Mouse (Mus musculus) lung, embryonic 16.5 days (tissue): ENCODE measurements at regions not wholly inside any gene's neighbourhood (a gene's known extent, or its start where the extent isn't known, plus 50 kb on each side); places are given as distances from the start of the nearest gene placed in this dataset.

Experiments
- ATAC-seq: fragments of 200-750 bp; cut with Nextera tagmentation; 2 replicates; pipeline ENCODE4 v1.8.0; 2017; ENCODE audit warnings: low read depth, mild to moderate bottlenecking, moderate library complexity
- H3K27ac ChIP-seq: fragments of 300-500 bp; sonication (generic); 2 replicates; pipeline ENCODE4 v1.5.1; 2014; ENCODE audit warnings: mild to moderate bottlenecking, control low read depth, low read length
- H3K27me3 ChIP-seq: fragments of 300-500 bp; sonication (generic); 2 replicates; pipeline ENCODE4 v1.6.1; 2014; ENCODE audit warnings: low read depth, low read length, mixed read lengths; ENCODE audit not compliant: control insufficient read depth, insufficient read depth
- H3K36me3 ChIP-seq: fragments of 300-500 bp; sonication (generic); 2 replicates; pipeline ENCODE4 v1.6.1; 2014; ENCODE audit warnings: low read length; ENCODE audit not compliant: control insufficient read depth, insufficient read depth
- H3K4me1 ChIP-seq: fragments of 300-500 bp; sonication (generic); replicated peaks from 2 replicates; pipeline ENCODE4 v1.6.1; 2014; ENCODE audit warnings: low read length, mixed read lengths; ENCODE audit not compliant: control insufficient read depth, insufficient read depth
- H3K4me2 ChIP-seq: fragments of 300-500 bp; sonication (generic); 2 replicates; pipeline ENCODE4 v1.6.1; 2014; ENCODE audit warnings: low read depth, low read length, control low read depth
- H3K4me3 ChIP-seq: fragments of 300-500 bp; sonication (generic); 2 replicates; pipeline ENCODE4 v1.5.1; 2014; ENCODE audit warnings: mild to moderate bottlenecking, low read length, control low read depth
- H3K9ac ChIP-seq: fragments of 300-500 bp; sonication (generic); 2 replicates; pipeline ENCODE4 v1.6.1; 2014; ENCODE audit warnings: low read length, control low read depth
- H3K9me3 ChIP-seq: fragments of 300-500 bp; sonication (generic); 2 replicates; pipeline ENCODE4 v1.6.1; 2016; ENCODE audit warnings: low read length; ENCODE audit not compliant: control insufficient read depth
- WGBS: fragments of 180-500 bp; shearing (Covaris S2); extraction: QIAGEN DNeasy Blood & Tissue Kit; methylation state at CpG from one replicate; pipeline ENCODE4 v1.1.7; 2014; 5-methylcytosine and 5-hydroxymethylcytosine counted together

DNA sequence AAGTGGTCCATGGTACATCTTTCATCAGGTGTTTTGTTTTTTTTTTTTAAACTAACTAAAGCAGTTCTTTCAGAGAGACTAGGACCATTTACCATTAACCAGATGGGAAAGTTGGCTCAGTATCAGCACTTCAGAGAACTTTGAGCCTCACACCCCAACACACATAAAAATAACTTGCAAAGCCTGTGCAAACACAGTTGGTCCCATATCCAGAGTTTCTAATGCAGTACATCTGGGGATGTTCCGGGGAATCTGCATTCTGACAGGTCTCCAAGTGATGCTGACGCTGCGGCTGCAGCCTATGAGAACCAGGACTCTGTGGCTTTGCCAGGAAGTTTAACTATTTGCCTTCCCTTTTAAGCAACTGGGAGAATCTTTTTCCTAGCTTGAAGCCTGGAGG is 79.9 kb downstream of the Rps12 start:
- Histone ChIP-seq H3K4me3 (no peak overlapping the region), H3K4me1 (0 out of 2 replicates have a peak, but pooled peaks cover 4% of the 10 kb centered on the region), H3K9ac (no peak overlapping the region), H3K27ac (no peak overlapping the region), H3K4me2 (no peak overlapping the region), H3K36me3 (no peaks in the 10 kb centered on the region), H3K27me3 (no peaks in the 10 kb centered on the region), H3K9me3 (no peaks in the 10 kb centered on the region)
- 0 out of 2 replicates have a peak, but pooled peaks have one; percentile 38 for ATAC-seq
- 38% methylated on average over 3 of the region's 3 CpGs for WGBS

DNA sequence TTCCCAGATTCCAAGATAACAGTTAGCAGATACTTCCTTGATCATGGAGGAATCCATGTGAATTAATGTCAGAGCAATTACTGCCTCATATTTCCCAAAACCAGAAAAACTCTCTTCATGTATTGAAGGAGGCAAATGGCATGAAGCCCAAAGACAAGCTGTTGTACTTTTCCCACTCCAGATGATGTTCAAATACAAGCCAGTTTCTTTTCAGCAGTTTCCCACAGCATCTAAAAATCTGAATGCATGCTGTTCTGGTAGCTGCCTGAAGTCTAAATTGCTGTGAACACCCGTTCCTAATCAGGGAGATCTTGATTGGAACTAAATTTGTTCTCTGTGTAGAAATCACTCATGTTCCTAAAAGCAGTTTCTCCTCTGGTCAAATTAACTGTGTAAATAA is 83.0 kb downstream of the Rps12 start:
- Histone ChIP-seq H3K4me3 (no peak overlapping the region), H3K4me1 (no peaks in the 10 kb centered on the region), H3K9me3 (no peaks in the 10 kb centered on the region), H3K27ac (no peak overlapping the region), H3K9ac (no peak overlapping the region), H3K27me3 (no peaks in the 10 kb centered on the region), H3K36me3 (no peaks in the 10 kb centered on the region), H3K4me2 (no peak overlapping the region)
- WGBS = 37% methylated on average over 1 of the region's 1 CpGs
- ATAC-seq = no peak

DNA sequence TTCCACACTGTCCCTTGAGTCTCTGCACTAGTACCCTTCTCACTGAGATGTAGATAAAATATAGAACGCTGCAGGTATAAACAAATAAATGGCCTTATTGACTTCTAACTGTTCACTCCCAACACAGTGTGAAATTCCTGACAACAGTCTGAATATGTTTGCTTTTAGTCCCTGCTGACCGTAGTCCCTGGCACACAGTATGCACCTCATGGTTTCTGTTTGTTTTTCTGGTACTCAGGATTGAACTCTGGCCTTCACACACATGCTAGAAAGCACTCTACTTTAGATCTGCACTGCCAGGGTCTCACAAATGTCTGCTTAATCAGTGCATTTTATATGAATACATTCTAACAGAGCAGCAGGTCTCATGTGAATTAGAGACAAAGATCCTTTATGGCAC is 95.8 kb downstream of the Rps12 start:
- H3K4me1 ChIP-seq = 0 out of 2 replicates have a peak, but pooled peaks cover 2% of the 10 kb centered on the region
- no peak overlapping the region for H3K4me2 ChIP-seq
- ATAC-seq = no peak
- 38% methylated on average over 2 of the region's 2 CpGs for WGBS
- H3K27ac ChIP-seq = no peak overlapping the region
- no peak overlapping the region for H3K4me3 ChIP-seq
- no peaks in the 10 kb centered on the region for H3K27me3 ChIP-seq
- no peaks in the 10 kb centered on the region for H3K9me3 ChIP-seq
- H3K36me3 ChIP-seq = no peaks in the 10 kb centered on the region
- no peak overlapping the region for H3K9ac ChIP-seq

DNA sequence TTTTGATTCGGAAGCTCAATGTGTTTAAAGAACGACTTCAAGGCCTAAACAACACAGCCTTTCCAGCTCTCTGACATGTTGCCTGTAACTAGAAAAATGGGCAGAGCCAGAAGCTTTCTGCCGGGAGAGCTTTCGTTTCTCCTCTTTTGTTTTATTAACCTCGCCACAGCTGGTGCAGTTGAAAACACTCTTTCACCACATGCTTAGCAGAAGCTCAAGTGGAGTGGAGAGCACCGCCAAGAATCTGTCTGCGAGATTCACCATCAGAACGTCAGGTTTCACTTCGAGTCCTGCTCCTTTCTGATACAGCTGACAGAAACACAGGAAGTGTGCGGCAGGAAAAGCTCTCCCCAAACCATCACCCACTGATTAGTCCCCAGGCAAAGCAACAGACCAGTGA is 100.1 kb downstream of the Rps12 start:
- no peaks in the 10 kb centered on the region for H3K9me3 ChIP-seq
- 0 out of 2 replicates have a peak, but pooled peaks cover 2% of the 10 kb centered on the region for H3K4me1 ChIP-seq
- no peaks in the 10 kb centered on the region for H3K36me3 ChIP-seq
- peak overlapping the region; percentile 1; the same call in 1 of the 2 replicates for H3K4me3 ChIP-seq
- H3K27me3 ChIP-seq = no peaks in the 10 kb centered on the region
- peak overlapping the region; percentile 26 for H3K4me2 ChIP-seq
- H3K9ac ChIP-seq = no peak overlapping the region
- WGBS = 17% methylated on average over 10 of the region's 10 CpGs
- no peak overlapping the region for H3K27ac ChIP-seq
- ATAC-seq = peak; percentile 83

DNA sequence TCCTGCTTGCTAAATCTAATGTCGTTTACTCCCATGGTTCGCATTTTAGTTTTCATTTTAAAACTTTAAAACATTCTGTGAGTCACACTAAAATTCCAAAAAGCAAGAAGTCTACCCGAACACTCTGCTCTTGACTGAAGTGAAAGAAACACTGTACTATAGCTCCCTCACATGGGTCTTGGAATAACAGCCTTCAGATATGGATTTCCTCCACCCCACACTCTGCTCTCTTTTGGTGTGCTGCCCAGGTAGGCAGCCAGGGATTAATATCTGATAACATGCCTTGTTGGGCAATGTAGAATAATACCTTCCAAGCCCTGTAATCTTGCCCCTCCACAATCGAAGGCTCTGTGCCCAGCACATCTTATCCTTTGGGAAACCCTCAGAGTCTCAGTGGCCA is 104.0 kb downstream of the Rps12 start:
- Histone ChIP-seq H3K27me3 (no peaks in the 10 kb centered on the region), H3K9ac (no peak overlapping the region), H3K4me2 (no peak overlapping the region), H3K4me1 (0 out of 2 replicates have a peak, but pooled peaks cover 2% of the 10 kb centered on the region), H3K4me3 (no peak overlapping the region), H3K36me3 (no peaks in the 10 kb centered on the region), H3K9me3 (no peaks in the 10 kb centered on the region), H3K27ac (no peak overlapping the region)
- WGBS = 72% methylated on average over 4 of the region's 4 CpGs
- ATAC-seq = no peak

DNA sequence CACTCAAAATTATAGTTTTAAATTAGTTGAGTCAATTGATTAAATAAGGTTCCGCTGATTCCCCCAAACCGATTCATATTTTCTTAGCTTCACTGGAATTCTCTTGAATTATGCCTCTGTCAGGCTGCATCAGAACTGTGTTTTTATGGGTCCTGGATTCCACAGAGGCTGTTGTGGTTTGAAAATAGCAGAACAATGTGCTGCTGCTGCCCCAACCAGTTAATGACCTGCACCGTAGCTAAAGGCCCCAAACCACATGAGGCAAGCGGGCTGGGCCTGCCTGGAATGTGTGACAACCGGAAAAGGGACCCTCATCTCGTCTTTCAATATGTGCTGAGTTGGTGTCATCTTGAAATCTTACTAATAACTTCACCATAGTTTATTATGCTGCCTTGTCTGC is 111.2 kb downstream of the Rps12 start:
- H3K4me2 ChIP-seq = no peak overlapping the region
- H3K36me3 ChIP-seq = no peaks in the 10 kb centered on the region
- ATAC-seq = no peak
- 67% methylated on average over 6 of the region's 6 CpGs for WGBS
- H3K4me3 ChIP-seq = no peak overlapping the region
- no peak overlapping the region for H3K27ac ChIP-seq
- H3K9ac ChIP-seq = no peak overlapping the region
- no peaks in the 10 kb centered on the region for H3K27me3 ChIP-seq
- H3K4me1 ChIP-seq = no peaks in the 10 kb centered on the region
- H3K9me3 ChIP-seq = no peaks in the 10 kb centered on the region

DNA sequence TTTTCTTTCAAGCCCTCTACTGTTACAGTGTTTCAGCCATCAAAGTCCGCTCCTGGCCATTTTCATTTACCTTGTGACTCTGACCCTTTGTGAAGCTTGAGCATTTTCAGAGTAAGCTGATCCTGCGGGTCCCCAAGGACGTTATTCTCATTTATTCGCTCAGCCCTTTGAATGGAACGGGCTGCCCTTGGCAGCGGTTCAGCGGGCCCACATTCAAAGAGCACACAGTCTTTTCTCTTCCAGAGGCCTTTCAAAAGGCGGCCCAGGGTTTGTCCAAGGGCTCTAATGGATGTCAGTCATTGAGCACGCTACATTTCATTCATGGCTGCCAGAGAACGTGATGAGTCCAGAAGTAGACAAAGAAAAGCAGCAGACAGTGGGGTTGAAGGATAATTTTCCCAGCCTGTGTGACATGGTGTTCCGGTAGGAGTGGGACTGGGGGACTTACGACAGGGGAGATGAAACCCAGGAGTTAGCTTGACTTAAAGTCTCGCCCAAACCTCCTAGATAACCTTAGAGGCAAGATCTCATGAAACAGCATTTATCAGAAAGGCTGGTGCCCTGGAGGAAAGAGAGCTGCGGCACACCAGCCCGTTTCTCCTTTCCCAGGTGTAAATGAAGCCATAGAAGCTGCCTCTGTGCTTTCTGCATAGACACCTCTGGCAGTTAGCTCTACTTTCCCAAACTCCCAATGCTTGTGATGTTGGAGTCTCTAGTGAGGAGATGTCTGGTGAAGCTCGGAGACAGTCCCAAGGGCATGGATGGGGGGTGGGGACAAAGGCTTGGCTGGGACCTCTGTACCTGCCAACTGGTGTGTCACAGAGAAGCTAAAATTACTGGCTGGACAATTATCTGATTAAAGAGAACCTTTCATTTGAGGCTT is 112.2 kb downstream of the Rps12 start:
- Histone ChIP-seq H3K4me1 (no peaks in the 10 kb centered on the region), H3K27ac (no peak overlapping the region), H3K4me3 (no peak overlapping the region), H3K9ac (no peak overlapping the region), H3K36me3 (no peaks in the 10 kb centered on the region), H3K9me3 (no peaks in the 10 kb centered on the region), H3K27me3 (no peaks in the 10 kb centered on the region), H3K4me2 (no peak overlapping the region)
- ATAC-seq = no peak
- WGBS = 75% methylated on average over 16 of the region's 16 CpGs

DNA sequence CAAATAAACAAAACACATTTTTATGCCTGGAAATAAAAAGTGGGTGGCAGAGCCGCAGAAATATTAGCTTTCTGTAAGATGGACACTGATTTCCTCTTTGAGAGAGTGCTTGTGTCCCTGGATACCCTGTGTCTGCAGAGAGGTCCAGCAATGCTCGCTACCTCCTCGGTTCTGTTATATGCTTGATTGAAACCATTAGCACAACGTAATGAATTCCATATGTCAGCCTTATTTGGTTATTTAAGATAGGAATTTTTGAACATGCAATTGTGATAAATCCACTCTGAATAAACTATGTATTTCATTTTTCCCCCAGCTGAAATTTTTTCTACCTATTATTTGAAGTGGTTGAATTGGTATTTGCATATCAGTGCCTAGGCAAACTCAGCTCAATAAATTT is 114.8 kb downstream of the Rps12 start:
- Histone ChIP-seq H3K4me3 (no peak overlapping the region), H3K4me1 (no peaks in the 10 kb centered on the region), H3K9me3 (no peaks in the 10 kb centered on the region), H3K27ac (no peak overlapping the region), H3K4me2 (no peak overlapping the region), H3K36me3 (no peaks in the 10 kb centered on the region), H3K27me3 (no peaks in the 10 kb centered on the region), H3K9ac (no peak overlapping the region)
- no peak for ATAC-seq
- WGBS = 76% methylated on average over 4 of the region's 4 CpGs

DNA sequence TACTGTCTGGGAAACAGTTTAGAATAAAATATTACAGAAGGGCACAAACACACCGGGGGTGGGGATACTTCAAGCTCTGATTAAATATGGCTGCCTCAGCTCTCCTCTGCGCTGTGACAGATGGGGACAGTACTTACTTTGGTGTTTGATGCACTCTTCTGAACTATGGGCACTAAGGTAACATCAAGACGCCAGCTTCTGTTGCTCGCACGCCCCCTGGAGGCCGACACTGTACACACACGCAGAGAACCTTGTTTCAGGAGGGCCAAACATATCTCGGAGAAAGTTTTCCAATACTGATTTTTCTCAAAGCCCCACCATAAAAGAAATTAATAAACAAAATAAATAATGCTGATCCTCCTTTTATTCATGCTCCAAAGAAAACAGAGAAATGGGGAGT is 115.6 kb downstream of the Rps12 start:
- no peaks in the 10 kb centered on the region for H3K36me3 ChIP-seq
- H3K9me3 ChIP-seq = no peaks in the 10 kb centered on the region
- WGBS = 25% methylated on average over 8 of the region's 8 CpGs
- ATAC-seq = no peak
- H3K27me3 ChIP-seq = no peaks in the 10 kb centered on the region
- H3K27ac ChIP-seq = no peak overlapping the region
- H3K4me3 ChIP-seq = no peak overlapping the region
- H3K4me2 ChIP-seq = no peak overlapping the region
- no peaks in the 10 kb centered on the region for H3K4me1 ChIP-seq
- H3K9ac ChIP-seq = no peak overlapping the region
